Mouse (Mus musculus): ENCODE results near the gene Gm21988. TPM values are rescaled to one million over a fixed set of nuclear protein-coding genes. Genes with fewer than 3 reads are reported as not detected.

Gene Gm21988
- polyA plus RNA-seq, 1 experiment from 2014 or later: 15.9 TPM

- H3K4me3 ChIP-seq (replicated peaks; ENCODE audit: low read depth, low read length): no peak overlapping the region
- no peaks in the 10 kb centered on the region for H3K36me3 ChIP-seq (ENCODE audit: insufficient read depth, low read length)
- TF ChIP-seq CTCF (IDR thresholded peaks at IDR 0.05; ENCODE audit: low read depth): no peak
- ATAC-seq (replicated peaks; ENCODE audit: low FRiP score, low read depth) (no peak), DNase-seq (ENCODE audit: low spot score) (peak; percentile 75)
- WGBS: 54% methylated on average over 3 of the region's 3 CpGs
- H3K4me2 ChIP-seq (ENCODE audit: low read length): no peak overlapping the region
- H3K9ac ChIP-seq (ENCODE audit: low read depth, low read length): no peak overlapping the region
- H3K27me3 ChIP-seq (ENCODE audit: insufficient read depth, low read length): no peaks in the 10 kb centered on the region
- H3K27ac ChIP-seq: no peak overlapping the region
- no peaks in the 10 kb centered on the region for H3K9me3 ChIP-seq (replicated peaks; ENCODE audit: low read length)
- H3K4me1 ChIP-seq (replicated peaks; ENCODE audit: insufficient read depth, low read length): no peaks in the 10 kb centered on the region
These were observed 40.8 kb upstream of the Gm21988 start for GRCm38 (mm10) chr11:70280441-70280840.

- H3K36me3 ChIP-seq (ENCODE audit: insufficient read depth, low read length): no peaks in the 10 kb centered on the region
- 78% methylated on average over 3 of the region's 3 CpGs for WGBS
- no peak for ATAC-seq (replicated peaks; ENCODE audit: low FRiP score, low read depth)
These were observed 39.3 kb upstream of the Gm21988 start for GRCm38 (mm10) chr11:70278961-70279360.

GRCm38 (mm10) chr11:70271641-70272040, 32.0 kb upstream of the Gm21988 start:
- no peak overlapping the region for H3K9ac ChIP-seq (ENCODE audit: low read depth, low read length)
- no peak overlapping the region for H3K4me2 ChIP-seq (ENCODE audit: low read length)
- no peaks in the 10 kb centered on the region for H3K27me3 ChIP-seq (ENCODE audit: insufficient read depth, low read length)
- no peak for ATAC-seq (replicated peaks; ENCODE audit: low FRiP score, low read depth)
- H3K4me3 ChIP-seq (replicated peaks; ENCODE audit: low read depth, low read length): no peak overlapping the region
- no peak for TF ChIP-seq CTCF (IDR thresholded peaks at IDR 0.05; ENCODE audit: low read depth)
- no peaks in the 10 kb centered on the region for H3K36me3 ChIP-seq (ENCODE audit: insufficient read depth, low read length)
- WGBS: 82% methylated on average over 7 of the region's 7 CpGs
- H3K27ac ChIP-seq: no peak overlapping the region
- no peak for DNase-seq (ENCODE audit: low spot score)
- H3K4me1 ChIP-seq (replicated peaks; ENCODE audit: insufficient read depth, low read length): no peaks in the 10 kb centered on the region
- no peaks in the 10 kb centered on the region for H3K9me3 ChIP-seq (replicated peaks; ENCODE audit: low read length)

More at GRCm38 (mm10) chr11:70278961-70279360, 39.3 kb upstream of the Gm21988 start:
- Histone ChIP-seq H3K4me1 (replicated peaks; ENCODE audit: insufficient read depth, low read length) (no peaks in the 10 kb centered on the region), H3K4me3 (replicated peaks; ENCODE audit: low read depth, low read length) (no peak overlapping the region), H3K4me2 (ENCODE audit: low read length) (no peak overlapping the region), H3K27ac (no peak overlapping the region), H3K9me3 (replicated peaks; ENCODE audit: low read length) (no peaks in the 10 kb centered on the region), H3K27me3 (ENCODE audit: insufficient read depth, low read length) (no peaks in the 10 kb centered on the region), H3K9ac (ENCODE audit: low read depth, low read length) (no peak overlapping the region)
- no peak for DNase-seq (ENCODE audit: low spot score)
- no peak for TF ChIP-seq CTCF (IDR thresholded peaks at IDR 0.05; ENCODE audit: low read depth)

GRCm38 (mm10) chr11:70266405-70266804, 26.8 kb upstream of the Gm21988 start:
- WGBS: 81% methylated on average over 1 of the region's 1 CpGs
- ATAC-seq (replicated peaks; ENCODE audit: low FRiP score, low read depth): no peak
- TF ChIP-seq CTCF (IDR thresholded peaks at IDR 0.05; ENCODE audit: low read depth): no peak
- Histone ChIP-seq H3K4me2 (ENCODE audit: low read length) (no peak overlapping the region), H3K36me3 (ENCODE audit: insufficient read depth, low read length) (no peaks in the 10 kb centered on the region), H3K27me3 (ENCODE audit: insufficient read depth, low read length) (no peaks in the 10 kb centered on the region), H3K9me3 (replicated peaks; ENCODE audit: low read length) (no peaks in the 10 kb centered on the region), H3K4me1 (replicated peaks; ENCODE audit: insufficient read depth, low read length) (no peaks in the 10 kb centered on the region), H3K4me3 (replicated peaks; ENCODE audit: low read depth, low read length) (no peak overlapping the region), H3K9ac (ENCODE audit: low read depth, low read length) (no peak overlapping the region), H3K27ac (no peak overlapping the region)
- no peak for DNase-seq (ENCODE audit: low spot score)

- H3K27ac ChIP-seq: no peak overlapping the region
- 58% methylated on average over 4 of the region's 4 CpGs for WGBS
- H3K4me1 ChIP-seq (replicated peaks; ENCODE audit: insufficient read depth, low read length): no peaks in the 10 kb centered on the region
- no peak overlapping the region for H3K9ac ChIP-seq (ENCODE audit: low read depth, low read length)
- ATAC-seq (replicated peaks; ENCODE audit: low FRiP score, low read depth): no peak
- no peaks in the 10 kb centered on the region for H3K36me3 ChIP-seq (ENCODE audit: insufficient read depth, low read length)
- H3K27me3 ChIP-seq (ENCODE audit: insufficient read depth, low read length): no peaks in the 10 kb centered on the region
- H3K4me2 ChIP-seq (ENCODE audit: low read length): no peak overlapping the region
- no peak overlapping the region for H3K4me3 ChIP-seq (replicated peaks; ENCODE audit: low read depth, low read length)
- TF ChIP-seq CTCF (IDR thresholded peaks at IDR 0.05; ENCODE audit: low read depth): no peak
- H3K9me3 ChIP-seq (replicated peaks; ENCODE audit: low read length): no peaks in the 10 kb centered on the region
- DNase-seq (ENCODE audit: low spot score): no peak
These were observed 26.2 kb upstream of the Gm21988 start for GRCm38 (mm10) chr11:70265819-70266218.

GRCm38 (mm10) chr11:70265252-70265651, 25.6 kb upstream of the Gm21988 start:
- 55% methylated on average over 3 of the region's 3 CpGs for WGBS

GRCm38 (mm10) chr11:70259035-70259434, 19.4 kb upstream of the Gm21988 start:
- no peak overlapping the region for H3K27ac ChIP-seq
- no peaks in the 10 kb centered on the region for H3K36me3 ChIP-seq (ENCODE audit: insufficient read depth, low read length)
- H3K9ac ChIP-seq (ENCODE audit: low read depth, low read length): no peak overlapping the region
- no peak for DNase-seq (ENCODE audit: low spot score)
- no peaks in the 10 kb centered on the region for H3K9me3 ChIP-seq (replicated peaks; ENCODE audit: low read length)
- H3K27me3 ChIP-seq (ENCODE audit: insufficient read depth, low read length): 0 out of 2 replicates have a peak, but pooled peaks cover 3% of the 10 kb centered on the region
- ATAC-seq (replicated peaks; ENCODE audit: low FRiP score, low read depth): no peak
- no peak for TF ChIP-seq CTCF (IDR thresholded peaks at IDR 0.05; ENCODE audit: low read depth)
- no peak overlapping the region for H3K4me2 ChIP-seq (ENCODE audit: low read length)
- no peak overlapping the region for H3K4me3 ChIP-seq (replicated peaks; ENCODE audit: low read depth, low read length)
- WGBS: 83% methylated on average over 4 of the region's 4 CpGs
- 0 out of 2 replicates have a peak, but pooled peaks cover 2% of the 10 kb centered on the region for H3K4me1 ChIP-seq (replicated peaks; ENCODE audit: insufficient read depth, low read length)

More at GRCm38 (mm10) chr11:70265252-70265651, 25.6 kb upstream of the Gm21988 start:
- no peak for ATAC-seq (replicated peaks; ENCODE audit: low FRiP score, low read depth)
- Histone ChIP-seq H3K4me3 (replicated peaks; ENCODE audit: low read depth, low read length) (no peak overlapping the region), H3K9ac (ENCODE audit: low read depth, low read length) (no peak overlapping the region), H3K4me2 (ENCODE audit: low read length) (no peak overlapping the region), H3K27me3 (ENCODE audit: insufficient read depth, low read length) (no peaks in the 10 kb centered on the region), H3K27ac (no peak overlapping the region), H3K36me3 (ENCODE audit: insufficient read depth, low read length) (no peaks in the 10 kb centered on the region), H3K9me3 (replicated peaks; ENCODE audit: low read length) (no peaks in the 10 kb centered on the region), H3K4me1 (replicated peaks; ENCODE audit: insufficient read depth, low read length) (no peaks in the 10 kb centered on the region)
- no peak for DNase-seq (ENCODE audit: low spot score)
- no peak for TF ChIP-seq CTCF (IDR thresholded peaks at IDR 0.05; ENCODE audit: low read depth)
